Mouse (Mus musculus) gastrocnemius, postnatal 4 days (tissue): ENCODE measurements at regions not wholly inside any gene's neighbourhood (a gene's known extent, or its start where the extent isn't known, plus 50 kb on each side); places are given as distances from the start of the nearest gene placed in this dataset.

Experiments
- DNase-seq, 2 experiments: peaks; one replicate each; pipeline ENCODE4 v3.0.0; 2021 to 2022; ENCODE audit warnings: low spot score in 2 of 2, mixed read lengths in 2 of 2

GRCm38 (mm10) chr13:97705926-97706325, 54.5 kb downstream of the Gm10260 start:
- no peak for DNase-seq

GRCm38 (mm10) chr13:97704541-97704940, 55.9 kb downstream of the Gm10260 start:
- no peak for DNase-seq

- DNase-seq: no peak
Observed at GRCm38 (mm10) chr13:97698967-97699366, 61.5 kb downstream of the Gm10260 start.

- DNase-seq: no peak
Observed at GRCm38 (mm10) chr13:97698317-97698716, 62.1 kb downstream of the Gm10260 start.

- no peak for DNase-seq
Observed at GRCm38 (mm10) chr13:97697262-97697661, 63.2 kb downstream of the Gm10260 start.

- no peak for DNase-seq
Observed at GRCm38 (mm10) chr13:97695022-97695421, 65.4 kb downstream of the Gm10260 start.

- DNase-seq: no peak
Observed at GRCm38 (mm10) chr13:97694356-97694990, 66.0 kb downstream of the Gm10260 start.

GRCm38 (mm10) chr13:97688310-97688886, 72.0 kb downstream of the Gm10260 start:
- no peak for DNase-seq

GRCm38 (mm10) chr13:97683836-97684235, 76.6 kb downstream of the Gm10260 start:
- no peak for DNase-seq

- DNase-seq: no peak
Observed at GRCm38 (mm10) chr13:97681228-97681987, 79.0 kb downstream of the Gm10260 start.

- no peak for DNase-seq
Observed at GRCm38 (mm10) chr13:97680283-97680896, 80.0 kb downstream of the Gm10260 start.

GRCm38 (mm10) chr13:97678991-97679390, 81.4 kb downstream of the Gm10260 start:
- no peak for DNase-seq

- peak in 1 of 2 experiments; percentile 20 for DNase-seq
Observed at GRCm38 (mm10) chr13:97676536-97677048, 83.8 kb downstream of the Gm10260 start.

GRCm38 (mm10) chr13:97673107-97673506, 87.3 kb downstream of the Gm10260 start:
- DNase-seq: no peak

- DNase-seq: no peak
Observed at GRCm38 (mm10) chr13:97672038-97672675, 88.3 kb downstream of the Gm10260 start.

- no peak for DNase-seq
Observed at GRCm38 (mm10) chr13:97669366-97669765, 91.1 kb downstream of the Gm10260 start.

GRCm38 (mm10) chr13:97668910-97669309, 91.5 kb downstream of the Gm10260 start:
- no peak for DNase-seq

GRCm38 (mm10) chr13:97667313-97667712, 93.1 kb downstream of the Gm10260 start:
- DNase-seq: no peak

GRCm38 (mm10) chr13:97666761-97667160, 93.7 kb downstream of the Gm10260 start:
- no peak for DNase-seq

GRCm38 (mm10) chr13:97665226-97665625, 95.2 kb downstream of the Gm10260 start:
- no peak for DNase-seq

GRCm38 (mm10) chr13:97662741-97663140, 97.7 kb downstream of the Gm10260 start:
- DNase-seq: peak; percentile 42 to 82
